8 mouse cellular contexts compared by ENCODE assay signal in genomic region chr1:162866280-162866681, GRCm38 (mm10). TPM values are rescaled to one million over a fixed set of nuclear protein-coding genes. Genes with fewer than 3 reads are reported as not detected.
DNase-seq lines count a peak whose midpoint lies in the region; ATAC-seq and TF ChIP-seq lines count a peak whose summit lies in the region.
"Had no signal": no experiment of that assay in that cellular context is flagged by ENCODE, and none has a peak within 500 bp of the region (broad histone marks: within the 10 kb centered on the region; RNA-seq: fewer than 3 reads in every experiment).

Gene Fmo1 (minus strand): TSS chr1:162866610.

- H3K9ac ChIP-seq in lung, embryonic 15.5 days: no peak within 1 kb of the TSS
- H3K9ac ChIP-seq in midbrain, postnatal 0 days (replicated peaks; ENCODE audit: low read length, poor library complexity, severe bottlenecking): no peak within 1 kb of the TSS
- H3K9ac ChIP-seq: limb, embryonic 12.5 days had no signal

- H3K27ac ChIP-seq in lung, embryonic 15.5 days: no peak within 1 kb of the TSS
- no peak within 1 kb of the TSS for H3K27ac ChIP-seq in midbrain, postnatal 0 days (ENCODE audit: low read depth, low read length)
- H3K27ac ChIP-seq: limb, embryonic 12.5 days had no signal

- no peak for DNase-seq in lung, postnatal 4 days
- no peak for DNase-seq in gastrocnemius, adult 8-10 months (ENCODE audit: low spot score in 2 of 2)
- no peak for DNase-seq in left cerebral cortex, adult 8-10 months (ENCODE audit: low spot score in 2 of 2)
- DNase-seq in midbrain, postnatal 0 days (ENCODE audit: low spot score): no peak
- DNase-seq in cerebellum, adult 9-10 months: no peak

- H3K27me3 ChIP-seq in lung, embryonic 15.5 days: no peaks in the 10 kb centered on the region
- no peaks in the 10 kb centered on the region for H3K27me3 ChIP-seq in midbrain, postnatal 0 days (ENCODE audit: insufficient read depth, low read length)
- H3K27me3 ChIP-seq: limb, embryonic 12.5 days had no signal

- no peak within 1 kb of the TSS for H3K4me3 ChIP-seq in lung, embryonic 15.5 days
- H3K4me3 ChIP-seq in midbrain, postnatal 0 days (ENCODE audit: low read depth, low read length): no peak within 1 kb of the TSS
- H3K4me3 ChIP-seq: limb, embryonic 12.5 days had no signal

- no peak within 1 kb of the TSS for H3K4me2 ChIP-seq in lung, embryonic 15.5 days
- H3K4me2 ChIP-seq in midbrain, postnatal 0 days (ENCODE audit: low read depth, low read length, poor library complexity, severe bottlenecking): no peak within 1 kb of the TSS
- H3K4me2 ChIP-seq: limb, embryonic 12.5 days had no signal

- no peak for TF ChIP-seq CTCF in midbrain, postnatal 0 days (IDR thresholded peaks at IDR 0.05)

- no peaks in the 10 kb centered on the region for H3K9me3 ChIP-seq in lung, embryonic 15.5 days
- no peaks in the 10 kb centered on the region for H3K9me3 ChIP-seq in midbrain, postnatal 0 days (ENCODE audit: low read length)

- no peak for ATAC-seq in lung, embryonic 15.5 days (ENCODE audit: borderline replicate concordance, extremely low read depth, low FRiP score, low TSS enrichment)
- ATAC-seq in midbrain, postnatal 0 days (ENCODE audit: low FRiP score): no peak
- ATAC-seq in frontal cortex, adult (ENCODE audit: low TSS enrichment): no peak

- no peaks in the 10 kb centered on the region for H3K36me3 ChIP-seq in lung, embryonic 15.5 days
- no peaks in the 10 kb centered on the region for H3K36me3 ChIP-seq in midbrain, postnatal 0 days (ENCODE audit: insufficient read depth, low read length)
- H3K36me3 ChIP-seq: limb, embryonic 12.5 days had no signal

- WGBS in lung, embryonic 15.5 days: 42% methylated on average over 7 of the region's 7 CpGs
- WGBS in midbrain, postnatal 0 days: 73% methylated on average over 7 of the region's 7 CpGs

- peaks cover 7% of the 10 kb centered on the region for H3K4me1 ChIP-seq in lung, embryonic 15.5 days
- no peaks in the 10 kb centered on the region for H3K4me1 ChIP-seq in midbrain, postnatal 0 days (ENCODE audit: insufficient read depth, low read length)

RNA-seq across cellular contexts. Expression of gene Fmo1, which starts in this region (rescaled TPM):
- 15.1 and 17.1 TPM in 2 replicates for polyA plus RNA-seq in lung, embryonic 15.5 days (2015; fragmentation: Nextera tagmentation; extraction: Ambion mirVana)
- total RNA-seq in gastrocnemius, adult 8-10 months (2022): 10 to 100 TPM in 3 of 4 experiments, 1 to 10 TPM in 1; 5.5 to 16.6 (median 11.4) TPM
- 10 to 100 TPM; 10.2 to 14.4 (median 11.7) TPM for total RNA-seq in left cerebral cortex, adult 8-10 months (2022)
- 69.1 and 77.2 TPM in 2 replicates for total RNA-seq in midbrain, postnatal 0 days (2014; rRNA removed)
- polyA plus RNA-seq in midbrain, postnatal 0 days (2015; fragmentation: Nextera tagmentation; extraction: Ambion mirVana): 35.0 and 40.9 TPM in 2 replicates
